Mouse (Mus musculus) limb, embryonic 11.5 days (tissue): ENCODE measurements around the gene Tff2. TPM values are rescaled to one million over a fixed set of nuclear protein-coding genes. Genes with fewer than 3 reads are reported as not detected.

Experiments used
- ATAC-seq: fragments of 200-750 bp; cut with Nextera tagmentation; 2 replicates; pipeline ENCODE4 v1.8.0; 2017; ENCODE audit warnings: low read depth; ENCODE audit not compliant: insufficient number of reproducible peaks, low FRiP score, low TSS enrichment
- DNase-seq: peaks from one replicate; pipeline ENCODE4 v3.0.0-alpha.2; 2015; ENCODE audit warnings: low spot score
- H3K27ac ChIP-seq: fragments of 300-500 bp; sonication (generic); replicated peaks from 2 replicates; pipeline ENCODE4 v1.5.1; 2014; ENCODE audit warnings: low read depth, mild to moderate bottlenecking, low read length
- H3K27me3 ChIP-seq: fragments of 300-500 bp; sonication (generic); 2 replicates; pipeline ENCODE4 v1.6.1; 2014; ENCODE audit warnings: mild to moderate bottlenecking, low read length, mixed read lengths; ENCODE audit not compliant: control insufficient read depth, insufficient read depth
- H3K36me3 ChIP-seq: fragments of 300-500 bp; sonication (generic); 2 replicates; pipeline ENCODE4 v1.6.1; 2014; ENCODE audit warnings: mild to moderate bottlenecking, low read length, moderate library complexity, mixed read lengths; ENCODE audit not compliant: control insufficient read depth, insufficient read depth
- H3K4me1 ChIP-seq: fragments of 300-500 bp; sonication (generic); 2 replicates; pipeline ENCODE4 v1.6.1; 2014; ENCODE audit warnings: low read length, mixed read lengths; ENCODE audit not compliant: control insufficient read depth, insufficient read depth
- H3K4me2 ChIP-seq: fragments of 300-500 bp; sonication (generic); 2 replicates; pipeline ENCODE4 v1.6.1; 2014; ENCODE audit warnings: low read depth, mild to moderate bottlenecking, moderate library complexity; ENCODE audit not compliant: severe bottlenecking
- H3K4me3 ChIP-seq: fragments of 300-500 bp; sonication (generic); 2 replicates; pipeline ENCODE4 v1.5.1; 2014; ENCODE audit warnings: low read depth, low read length
- H3K9ac ChIP-seq: fragments of 300-500 bp; sonication (generic); 2 replicates; pipeline ENCODE4 v1.6.1; 2014; ENCODE audit warnings: mild to moderate bottlenecking, low read length
- H3K9me3 ChIP-seq: fragments of 300-500 bp; sonication (generic); 2 replicates; pipeline ENCODE4 v1.6.1; 2016; ENCODE audit warnings: low read length; ENCODE audit not compliant: control insufficient read depth
- WGBS: fragments of 180-500 bp; shearing (Covaris S2); extraction: QIAGEN DNeasy Blood & Tissue Kit; methylation state at CpG from one replicate; pipeline ENCODE4 v1.1.7; 2014; 5-methylcytosine and 5-hydroxymethylcytosine counted together
- polyA plus RNA-seq: library from polyadenylated mRNA; unstranded; fragments of >200 nt; fragmentation: Nextera tagmentation; extraction: Ambion mirVana; gene quantifications from 2 replicates; pipeline ENCODE4 v1.2.1, GENCODE M21; 2014

Tff2 gene
- polyA plus RNA-seq, 1 experiment from 2014 or later, result not detected

DNA sequence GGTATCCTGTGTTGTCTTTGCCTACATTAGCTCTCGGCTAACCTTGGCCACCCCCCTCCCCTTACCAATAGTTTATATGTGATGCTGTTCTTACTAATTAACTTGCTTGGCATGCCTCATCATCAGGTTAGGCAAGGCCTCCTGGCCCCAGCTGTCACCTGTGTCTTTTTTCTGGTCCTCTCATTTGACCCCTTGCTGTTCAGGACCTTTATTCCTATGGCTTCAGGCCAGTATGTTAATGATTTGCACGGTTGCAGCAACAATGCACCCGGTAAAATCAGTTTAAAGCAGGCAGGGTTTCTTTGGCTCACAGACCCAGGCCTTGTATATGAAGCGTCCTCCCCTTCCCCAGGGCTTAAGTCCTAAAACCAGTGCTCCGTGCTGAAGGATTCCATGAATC lies 8.4 kb upstream of the Tff2 start:
- Histone ChIP-seq H3K4me3 (no peak overlapping the region), H3K4me1 (no peaks in the 10 kb centered on the region), H3K9ac (no peak overlapping the region), H3K4me2 (no peak overlapping the region), H3K27me3 (no peaks in the 10 kb centered on the region), H3K36me3 (no peaks in the 10 kb centered on the region), H3K9me3 (no peaks in the 10 kb centered on the region), H3K27ac (no peak overlapping the region)
- WGBS, result 68% methylated on average over 5 of the region's 5 CpGs
- DNase-seq (no peak), ATAC-seq (no peak)

DNA sequence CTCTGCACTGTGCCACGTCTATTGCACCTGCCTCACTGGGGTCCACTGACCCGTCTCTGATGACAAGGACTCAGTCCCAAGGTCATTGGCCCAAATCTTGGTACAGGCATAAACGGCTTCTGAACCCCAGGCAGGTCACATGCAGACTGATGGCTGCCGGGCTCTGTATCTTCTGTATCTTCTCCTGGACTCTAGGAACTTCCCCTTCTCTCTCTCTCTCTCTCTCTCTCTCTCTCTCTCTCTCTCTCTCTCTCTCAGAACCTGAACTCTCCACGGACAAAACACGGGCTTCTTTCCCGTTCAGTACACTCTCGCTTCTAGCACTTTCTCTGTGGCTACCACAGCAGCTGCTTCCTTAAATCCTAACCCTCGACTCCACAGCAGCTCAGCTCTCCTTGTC lies 1.9 kb upstream of the Tff2 start:
- no peak overlapping the region for H3K4me2 ChIP-seq
- no peaks in the 10 kb centered on the region for H3K36me3 ChIP-seq
- no peaks in the 10 kb centered on the region for H3K4me1 ChIP-seq
- no peaks in the 10 kb centered on the region for H3K9me3 ChIP-seq
- no peak overlapping the region for H3K9ac ChIP-seq
- H3K27me3 ChIP-seq, result no peaks in the 10 kb centered on the region
- H3K27ac ChIP-seq, result no peak overlapping the region
- 86% methylated on average over 9 of the region's 9 CpGs for WGBS
- DNase-seq, result no peak
- ATAC-seq, result no peak
- H3K4me3 ChIP-seq, result no peak overlapping the region

DNA sequence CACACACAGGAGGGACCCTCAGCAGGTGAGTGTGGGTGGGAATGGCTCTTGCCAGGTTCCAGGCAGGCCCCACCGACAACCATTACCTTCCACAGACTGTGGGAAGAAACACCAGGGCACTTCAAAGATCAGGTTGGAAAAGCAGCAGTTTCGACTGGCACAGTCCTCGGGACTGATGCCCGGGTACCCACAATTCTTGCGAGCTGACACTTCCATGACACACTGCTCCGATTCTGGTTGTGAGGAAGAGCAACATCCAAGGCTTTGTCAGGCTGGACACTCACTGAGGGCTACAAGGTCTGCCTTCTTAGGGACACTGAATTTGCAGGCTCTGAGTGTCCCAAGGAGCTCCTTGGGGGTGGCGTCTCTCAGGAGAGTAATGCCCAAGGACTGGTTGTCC lies 2.0 kb downstream of the Tff2 start:
- Histone ChIP-seq H3K27ac (no peak overlapping the region), H3K4me1 (no peaks in the 10 kb centered on the region), H3K4me3 (no peak overlapping the region), H3K36me3 (no peaks in the 10 kb centered on the region), H3K9me3 (no peaks in the 10 kb centered on the region), H3K4me2 (no peak overlapping the region), H3K9ac (no peak overlapping the region), H3K27me3 (no peaks in the 10 kb centered on the region)
- WGBS, result 89% methylated on average over 7 of the region's 7 CpGs
- ATAC-seq, result no peak
- DNase-seq, result no peak

DNA sequence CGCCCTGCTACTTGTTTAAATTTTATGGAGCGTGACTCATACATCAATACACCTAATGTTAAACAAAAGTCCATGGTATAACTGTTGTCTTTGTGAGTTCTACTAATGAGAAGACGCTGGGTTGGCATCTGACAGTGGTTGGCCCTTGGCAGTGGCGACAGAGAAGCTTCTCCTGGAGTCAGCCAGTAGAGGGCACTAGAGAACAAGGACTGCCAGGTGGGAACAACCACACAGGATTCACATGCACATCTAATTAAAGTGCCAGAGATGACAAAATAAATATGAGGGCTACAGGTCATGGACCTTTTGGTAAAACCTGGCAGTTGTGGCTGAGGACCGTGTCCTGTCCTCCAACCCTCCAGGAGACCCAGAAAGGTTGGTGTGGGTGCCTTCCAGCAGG lies 5.7 kb downstream of the Tff2 start:
- H3K36me3 ChIP-seq, result no peaks in the 10 kb centered on the region
- no peak overlapping the region for H3K9ac ChIP-seq
- H3K4me2 ChIP-seq, result no peak overlapping the region
- no peaks in the 10 kb centered on the region for H3K4me1 ChIP-seq
- 0 out of 2 replicates have a peak, but pooled peaks cover 2% of the 10 kb centered on the region for H3K27me3 ChIP-seq
- WGBS, result 13% methylated on average over 5 of the region's 5 CpGs
- ATAC-seq (no peak), DNase-seq (peak; percentile 71)
- no peak overlapping the region for H3K4me3 ChIP-seq
- no peak overlapping the region for H3K27ac ChIP-seq
- no peaks in the 10 kb centered on the region for H3K9me3 ChIP-seq

DNA sequence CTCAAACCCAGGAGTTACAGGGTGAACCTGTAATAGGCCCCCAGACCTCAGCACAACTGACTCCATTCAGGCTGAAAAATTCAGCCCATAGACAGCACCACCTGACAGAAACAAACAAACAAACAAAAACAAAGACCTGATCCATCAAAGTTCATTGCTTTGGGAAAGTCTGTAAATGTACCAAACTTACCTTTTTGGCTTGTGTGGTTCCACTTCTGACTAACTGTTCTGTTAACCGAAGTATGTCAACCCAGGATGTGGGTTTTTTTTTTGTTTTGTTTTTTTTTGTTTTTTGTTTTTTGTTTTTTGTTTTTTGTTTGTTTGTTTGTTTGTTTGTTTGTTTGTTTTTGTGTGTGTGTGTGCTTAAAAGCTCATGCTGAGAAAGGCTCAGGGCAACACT lies 7.3 kb downstream of the Tff2 start:
- H3K27ac ChIP-seq, result no peak overlapping the region
- 90% methylated on average over 1 of the region's 1 CpGs for WGBS
- H3K4me3 ChIP-seq, result no peak overlapping the region
- H3K36me3 ChIP-seq, result no peaks in the 10 kb centered on the region
- 0 out of 2 replicates have a peak, but pooled peaks cover 2% of the 10 kb centered on the region for H3K27me3 ChIP-seq
- no peak for ATAC-seq
- no peaks in the 10 kb centered on the region for H3K4me1 ChIP-seq
- no peak for DNase-seq
- H3K9me3 ChIP-seq, result no peaks in the 10 kb centered on the region
- H3K4me2 ChIP-seq, result no peak overlapping the region
- H3K9ac ChIP-seq, result no peak overlapping the region

DNA sequence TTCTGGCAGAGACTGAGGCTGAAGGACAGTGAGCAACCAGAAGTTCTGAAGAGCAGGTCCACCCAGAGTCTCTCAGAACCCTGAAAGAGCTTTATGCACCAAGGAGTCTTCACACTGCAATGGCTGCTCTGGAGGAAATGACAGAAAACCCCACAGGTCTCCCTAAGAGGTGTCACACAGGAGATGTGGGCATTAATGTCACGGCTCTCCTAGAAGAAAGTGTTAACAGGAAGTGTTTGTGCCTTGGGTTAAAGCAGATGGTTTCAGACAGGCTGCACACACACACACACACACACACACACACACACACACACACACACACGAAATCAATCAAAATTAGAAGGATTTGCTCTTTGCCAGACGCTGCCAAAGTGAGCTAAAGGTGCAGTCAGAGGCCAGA lies 7.8 kb downstream of the Tff2 start:
- ATAC-seq, result no peak
- Histone ChIP-seq H3K9ac (no peak overlapping the region), H3K4me2 (no peak overlapping the region), H3K27me3 (0 out of 2 replicates have a peak, but pooled peaks cover 2% of the 10 kb centered on the region), H3K4me3 (no peak overlapping the region), H3K4me1 (no peaks in the 10 kb centered on the region), H3K9me3 (no peaks in the 10 kb centered on the region), H3K36me3 (no peaks in the 10 kb centered on the region), H3K27ac (no peak overlapping the region)
- DNase-seq, result no peak
- 37% methylated on average over 3 of the region's 3 CpGs for WGBS

DNA sequence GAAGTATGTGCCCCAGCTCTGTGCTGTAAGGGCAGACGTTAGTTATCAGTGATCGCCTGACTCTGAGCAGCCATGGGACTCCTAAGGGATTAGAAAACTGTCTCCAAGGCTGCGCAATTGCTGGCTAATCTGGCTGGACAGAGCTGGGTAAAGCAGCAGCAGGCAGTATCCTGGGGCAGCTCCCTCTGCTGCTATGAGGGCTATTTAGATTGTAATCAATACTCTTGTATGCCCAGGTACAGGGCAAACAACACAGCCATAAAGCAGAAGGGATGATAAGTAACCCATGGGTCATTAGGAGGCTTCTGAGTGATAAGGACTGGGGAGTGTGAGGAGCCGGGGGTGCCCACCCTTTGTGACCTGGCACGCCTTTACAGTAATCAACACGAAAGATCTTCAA lies 9.2 kb downstream of the Tff2 start:
- no peaks in the 10 kb centered on the region for H3K9me3 ChIP-seq
- H3K27ac ChIP-seq, result no peak overlapping the region
- no peaks in the 10 kb centered on the region for H3K36me3 ChIP-seq
- DNase-seq (no peak), ATAC-seq (no peak)
- H3K27me3 ChIP-seq, result 0 out of 2 replicates have a peak, but pooled peaks cover 2% of the 10 kb centered on the region
- no peak overlapping the region for H3K4me2 ChIP-seq
- no peaks in the 10 kb centered on the region for H3K4me1 ChIP-seq
- 70% methylated on average over 6 of the region's 6 CpGs for WGBS
- H3K9ac ChIP-seq, result no peak overlapping the region
- H3K4me3 ChIP-seq, result no peak overlapping the region

DNA sequence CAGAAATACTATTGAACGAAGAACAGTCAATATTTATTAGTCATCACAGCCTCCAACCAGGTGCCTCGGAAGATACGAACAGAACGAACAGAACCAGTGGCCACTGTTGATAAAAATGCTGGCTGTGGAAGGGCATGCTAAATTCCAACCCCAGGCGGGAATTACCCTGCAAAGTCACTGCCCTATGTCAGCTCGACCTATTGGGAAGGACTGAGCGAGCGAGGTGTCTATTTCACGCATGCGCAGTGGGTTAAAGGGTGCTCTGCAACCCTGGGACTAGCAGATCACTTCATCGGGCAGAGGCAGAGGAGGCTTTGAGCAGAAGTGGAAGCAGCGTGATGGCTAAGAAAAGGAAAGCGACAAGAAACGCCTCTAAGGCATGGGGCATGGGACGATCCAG lies 10.3 kb downstream of the Tff2 start:
- H3K4me2 ChIP-seq, result no peak overlapping the region
- H3K9ac ChIP-seq, result no peak overlapping the region
- WGBS, result 73% methylated on average over 15 of the region's 15 CpGs
- no peaks in the 10 kb centered on the region for H3K9me3 ChIP-seq
- no peak overlapping the region for H3K4me3 ChIP-seq
- DNase-seq (no peak), ATAC-seq (no peak)
- H3K27me3 ChIP-seq, result 0 out of 2 replicates have a peak, but pooled peaks cover 2% of the 10 kb centered on the region
- H3K36me3 ChIP-seq, result no peaks in the 10 kb centered on the region
- H3K27ac ChIP-seq, result no peak overlapping the region
- peaks cover 6% of the 10 kb centered on the region; the same call in 1 of the 2 replicates for H3K4me1 ChIP-seq

DNA sequence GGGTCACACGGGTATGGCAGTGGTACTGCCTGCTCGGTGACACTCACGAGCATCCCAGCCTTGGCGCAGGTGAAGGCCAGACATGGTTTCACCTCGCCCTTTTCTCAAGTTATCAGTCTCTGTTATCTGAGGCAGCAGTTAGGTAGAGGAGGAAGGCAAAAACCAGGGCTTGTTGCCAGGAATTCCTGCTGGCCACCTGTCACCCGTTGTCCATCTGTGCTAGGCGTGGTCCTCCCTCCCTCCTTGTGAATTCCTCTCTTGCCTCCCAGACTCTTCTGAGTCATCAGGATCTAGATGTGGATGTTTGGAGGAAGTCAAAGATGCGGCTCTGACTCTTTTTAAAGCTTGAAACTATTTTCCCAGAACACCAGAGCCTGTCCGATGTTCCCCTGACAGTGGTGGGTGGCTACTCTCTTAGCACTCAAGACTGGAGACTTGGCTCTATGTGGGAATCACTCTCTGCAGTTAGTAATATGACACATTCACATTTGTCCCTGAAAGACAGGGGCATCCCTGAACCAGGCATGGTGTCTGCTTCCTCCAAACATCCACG lies 12.7 kb downstream of the Tff2 start:
- Histone ChIP-seq H3K36me3 (no peaks in the 10 kb centered on the region), H3K9ac (no peak overlapping the region), H3K9me3 (no peaks in the 10 kb centered on the region), H3K27me3 (0 out of 2 replicates have a peak, but pooled peaks cover 2% of the 10 kb centered on the region), H3K4me1 (peaks cover 6% of the 10 kb centered on the region; the same call in 1 of the 2 replicates), H3K27ac (no peak overlapping the region), H3K4me3 (no peak overlapping the region), H3K4me2 (no peak overlapping the region)
- ATAC-seq, result no peak
- 83% methylated on average over 10 of the region's 10 CpGs for WGBS
- no peak for DNase-seq
